Mouse (Mus musculus): ENCODE results near the gene Tnfrsf17. TPM values are rescaled to one million over a fixed set of nuclear protein-coding genes. Genes with fewer than 3 reads are reported as not detected.
"Not testable (repeated sequence)": the region's sequence is repeated elsewhere in the genome, so short reads cannot be mapped to it uniquely, and the experiment has no call there.

The Tnfrsf17 gene
- polyA plus RNA-seq, 1 experiment from 2014 or later, result not detected

GRCm38 (mm10) chr16:11360576-11360975, 47.0 kb downstream of the Tnfrsf17 start:
- H3K9me3 ChIP-seq (replicated peaks; ENCODE audit: control insufficient read depth, low read length); H3K27me3 ChIP-seq (ENCODE audit: control insufficient read depth, insufficient read depth, low read length); H3K9ac ChIP-seq (ENCODE audit: low read depth, low read length); H3K27ac ChIP-seq (ENCODE audit: low read depth, low read length); H3K4me2 ChIP-seq; H3K36me3 ChIP-seq (ENCODE audit: control insufficient read depth, insufficient read depth, low read length); ATAC-seq (replicated peaks; ENCODE audit: insufficient number of reproducible peaks, low FRiP score, low TSS enrichment); H3K4me1 ChIP-seq (ENCODE audit: control insufficient read depth, insufficient read depth, low read length); H3K4me3 ChIP-seq (ENCODE audit: low read depth, low read length): not testable (repeated sequence)
- WGBS (ENCODE audit: insufficient replicate concordance), result 86% methylated on average over 2 of the region's 2 CpGs

DNA sequence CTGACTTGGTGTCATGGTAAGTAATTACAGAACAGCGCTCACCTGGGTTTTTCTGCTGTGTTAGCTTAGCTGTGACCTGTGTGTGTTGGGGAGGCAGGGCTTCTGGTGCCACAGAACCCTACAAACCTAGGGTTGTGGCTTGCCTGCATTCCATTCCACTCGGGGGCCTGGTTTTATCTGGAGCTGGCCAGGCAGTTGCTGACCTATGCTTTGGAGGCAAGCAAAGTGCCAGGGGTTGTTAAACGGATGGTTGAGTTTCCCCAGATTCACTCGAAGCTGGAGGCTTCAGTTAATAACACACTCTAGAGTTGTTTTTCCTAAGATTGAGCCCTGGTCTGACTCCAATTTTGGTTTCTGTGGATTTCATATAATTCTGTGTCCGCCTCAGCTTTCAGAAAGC, 52.0 kb downstream of the Tnfrsf17 start:
- no peak for ATAC-seq (replicated peaks; ENCODE audit: insufficient number of reproducible peaks, low FRiP score, low TSS enrichment)
- Histone ChIP-seq H3K27ac (ENCODE audit: low read depth, low read length) (no peak overlapping the region), H3K36me3 (ENCODE audit: control insufficient read depth, insufficient read depth, low read length) (no peaks in the 10 kb centered on the region), H3K4me2 (no peak overlapping the region), H3K9me3 (replicated peaks; ENCODE audit: control insufficient read depth, low read length) (no peaks in the 10 kb centered on the region), H3K4me3 (ENCODE audit: low read depth, low read length) (no peak overlapping the region), H3K9ac (ENCODE audit: low read depth, low read length) (no peak overlapping the region), H3K4me1 (ENCODE audit: control insufficient read depth, insufficient read depth, low read length) (peaks cover 12% of the 10 kb centered on the region), H3K27me3 (ENCODE audit: control insufficient read depth, insufficient read depth, low read length) (no peaks in the 10 kb centered on the region)
- 54% methylated on average over 5 of the region's 5 CpGs for WGBS (ENCODE audit: insufficient replicate concordance)

DNA sequence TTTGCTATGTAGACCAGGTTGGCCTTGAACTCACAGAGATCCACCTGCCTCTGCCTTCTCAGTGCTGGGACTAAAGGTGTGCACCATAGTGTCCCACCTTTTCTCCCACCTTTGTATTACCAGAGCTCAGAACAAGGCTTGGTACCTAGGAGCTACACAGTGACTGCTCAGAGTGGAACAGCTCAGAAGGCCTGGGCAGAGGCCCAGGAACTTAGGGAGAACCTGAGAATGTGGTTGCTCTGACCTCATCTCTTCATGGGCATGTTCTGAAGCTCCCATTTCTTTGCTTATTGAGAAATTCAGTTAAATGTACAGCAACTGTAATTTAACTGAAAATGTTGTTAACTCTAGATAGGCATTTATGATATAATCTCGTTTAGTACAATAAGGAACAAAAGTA, 53.2 kb downstream of the Tnfrsf17 start:
- no peak overlapping the region for H3K4me3 ChIP-seq (ENCODE audit: low read depth, low read length)
- no peak for ATAC-seq (replicated peaks; ENCODE audit: insufficient number of reproducible peaks, low FRiP score, low TSS enrichment)
- no peak overlapping the region for H3K27ac ChIP-seq (ENCODE audit: low read depth, low read length)
- no peak overlapping the region for H3K9ac ChIP-seq (ENCODE audit: low read depth, low read length)
- H3K4me2 ChIP-seq, result no peak overlapping the region
- H3K36me3 ChIP-seq (ENCODE audit: control insufficient read depth, insufficient read depth, low read length), result no peaks in the 10 kb centered on the region
- no peaks in the 10 kb centered on the region for H3K9me3 ChIP-seq (replicated peaks; ENCODE audit: control insufficient read depth, low read length)
- no peaks in the 10 kb centered on the region for H3K27me3 ChIP-seq (ENCODE audit: control insufficient read depth, insufficient read depth, low read length)
- peaks cover 12% of the 10 kb centered on the region for H3K4me1 ChIP-seq (ENCODE audit: control insufficient read depth, insufficient read depth, low read length)
- 57% methylated on average over 1 of the region's 1 CpGs for WGBS (ENCODE audit: insufficient replicate concordance)

DNA sequence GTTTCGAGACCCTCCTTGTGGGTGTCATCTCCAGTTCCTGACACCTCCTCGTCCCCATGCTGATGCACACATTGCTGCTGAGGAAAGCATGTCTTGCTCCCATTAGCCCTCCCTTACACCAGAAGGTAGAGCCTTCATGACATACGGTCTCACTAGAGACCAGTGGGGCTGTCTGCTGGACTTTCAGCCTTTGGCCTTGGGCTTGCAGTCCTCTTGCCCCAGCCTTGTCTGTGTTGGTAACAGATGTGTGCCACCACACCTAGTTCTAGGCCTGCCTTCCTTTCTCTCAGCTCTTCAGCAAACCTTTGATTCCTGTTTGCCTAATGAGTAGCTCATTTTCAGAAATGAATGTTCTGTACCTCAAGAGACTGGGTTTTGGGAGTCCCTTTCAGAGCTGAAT, 54.8 kb downstream of the Tnfrsf17 start:
- Histone ChIP-seq H3K4me1 (ENCODE audit: control insufficient read depth, insufficient read depth, low read length) (peaks cover 12% of the 10 kb centered on the region), H3K27ac (ENCODE audit: low read depth, low read length) (no peak overlapping the region), H3K9me3 (replicated peaks; ENCODE audit: control insufficient read depth, low read length) (no peaks in the 10 kb centered on the region), H3K27me3 (ENCODE audit: control insufficient read depth, insufficient read depth, low read length) (no peaks in the 10 kb centered on the region), H3K4me2 (no peak overlapping the region), H3K9ac (ENCODE audit: low read depth, low read length) (no peak overlapping the region), H3K36me3 (ENCODE audit: control insufficient read depth, insufficient read depth, low read length) (no peaks in the 10 kb centered on the region), H3K4me3 (ENCODE audit: low read depth, low read length) (no peak overlapping the region)
- WGBS (ENCODE audit: insufficient replicate concordance), result 88% methylated on average over 3 of the region's 3 CpGs
- ATAC-seq (replicated peaks; ENCODE audit: insufficient number of reproducible peaks, low FRiP score, low TSS enrichment), result no peak

DNA sequence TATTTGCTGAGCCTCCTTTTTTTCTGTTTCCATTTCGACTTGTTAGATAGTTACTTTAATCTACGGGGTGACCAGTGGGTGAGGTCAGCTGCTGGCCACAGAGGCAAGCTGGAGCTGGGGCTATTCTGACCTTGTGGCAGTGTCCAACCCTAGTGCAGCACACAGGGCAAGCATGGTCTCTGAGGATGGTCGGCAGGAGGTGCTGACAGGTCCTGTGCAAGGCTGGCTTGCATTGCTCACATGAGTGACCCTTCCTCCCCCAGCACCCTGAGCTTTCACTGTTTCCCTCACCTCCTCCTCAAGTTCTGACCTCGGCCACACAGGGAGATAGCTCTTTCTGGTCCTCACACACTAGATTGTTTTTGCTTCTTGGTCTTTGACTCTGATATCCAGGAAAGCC, 55.5 kb downstream of the Tnfrsf17 start:
- 19% methylated on average over 4 of the region's 4 CpGs for WGBS (ENCODE audit: insufficient replicate concordance)

GRCm38 (mm10) chr16:11369642-11370041, 56.0 kb downstream of the Tnfrsf17 start:
- Histone ChIP-seq H3K9me3 (replicated peaks; ENCODE audit: control insufficient read depth, low read length) (no peaks in the 10 kb centered on the region), H3K4me3 (ENCODE audit: low read depth, low read length) (no peak overlapping the region), H3K36me3 (ENCODE audit: control insufficient read depth, insufficient read depth, low read length) (no peaks in the 10 kb centered on the region), H3K27me3 (ENCODE audit: control insufficient read depth, insufficient read depth, low read length) (no peaks in the 10 kb centered on the region), H3K9ac (ENCODE audit: low read depth, low read length) (no peak overlapping the region; the same call in 1 of the 2 replicates), H3K27ac (ENCODE audit: low read depth, low read length) (no peak overlapping the region), H3K4me1 (ENCODE audit: control insufficient read depth, insufficient read depth, low read length) (peaks cover 12% of the 10 kb centered on the region), H3K4me2 (no peak overlapping the region)
- WGBS (ENCODE audit: insufficient replicate concordance), result 5% methylated on average over 1 of the region's 1 CpGs
- no peak for ATAC-seq (replicated peaks; ENCODE audit: insufficient number of reproducible peaks, low FRiP score, low TSS enrichment)

More for the DNA sequence above, 55.5 kb downstream of the Tnfrsf17 start:
- H3K4me1 ChIP-seq (ENCODE audit: control insufficient read depth, insufficient read depth, low read length), result peaks cover 12% of the 10 kb centered on the region
- no peak overlapping the region for H3K27ac ChIP-seq (ENCODE audit: low read depth, low read length)
- no peaks in the 10 kb centered on the region for H3K36me3 ChIP-seq (ENCODE audit: control insufficient read depth, insufficient read depth, low read length)
- ATAC-seq (replicated peaks; ENCODE audit: insufficient number of reproducible peaks, low FRiP score, low TSS enrichment), result no peak
- H3K4me2 ChIP-seq, result no peak overlapping the region
- no peaks in the 10 kb centered on the region for H3K9me3 ChIP-seq (replicated peaks; ENCODE audit: control insufficient read depth, low read length)
- no peaks in the 10 kb centered on the region for H3K27me3 ChIP-seq (ENCODE audit: control insufficient read depth, insufficient read depth, low read length)
- no peak overlapping the region for H3K4me3 ChIP-seq (ENCODE audit: low read depth, low read length)
- no peak overlapping the region; the same call in 1 of the 2 replicates for H3K9ac ChIP-seq (ENCODE audit: low read depth, low read length)

Other genes with a start within 250 kb of the Tnfrsf17 start
- 61.6 and 63.8 TPM in 2 replicates for gene Litaf, start 247.7 kb upstream of the Tnfrsf17 start, polyA plus RNA-seq (2014; fragmentation: Nextera tagmentation; extraction: Ambion mirVana)
- 33.5 and 34.7 TPM in 2 replicates for gene Txndc11, start 179.2 kb upstream of the Tnfrsf17 start, polyA plus RNA-seq (2014; fragmentation: Nextera tagmentation; extraction: Ambion mirVana)
- gene Zc3h7a, start 137.4 kb upstream of the Tnfrsf17 start, polyA plus RNA-seq (2014; fragmentation: Nextera tagmentation; extraction: Ambion mirVana), result 85.3 and 85.8 TPM in 2 replicates
- gene Rsl1d1, start 110.5 kb upstream of the Tnfrsf17 start, polyA plus RNA-seq (2014; fragmentation: Nextera tagmentation; extraction: Ambion mirVana), result 161 and 167 TPM in 2 replicates
- 67.7 and 70.0 TPM in 2 replicates for gene Gspt1, start 59.5 kb upstream of the Tnfrsf17 start, polyA plus RNA-seq (2014; fragmentation: Nextera tagmentation; extraction: Ambion mirVana)
- 7.1 and 8.2 TPM in 2 replicates for gene Snx29, start 9.1 kb downstream of the Tnfrsf17 start, polyA plus RNA-seq (2014; fragmentation: Nextera tagmentation; extraction: Ambion mirVana)